Mouse (Mus musculus): Measurements from ENCODE around the gene Map1b.

GRCm38 (mm10) chr13:99496106-99496505 is 20.2 kb downstream of the Map1b start:
- no peak for TF ChIP-seq CTCF (IDR thresholded peaks at IDR 0.05; ENCODE audit: borderline replicate concordance, insufficient read depth, low read length)
- no peak for TF ChIP-seq POLR2A (IDR thresholded peaks at IDR 0.05; ENCODE audit: low read depth, low read length)

Measured in embryonic fibroblast, embryonic 13.5 days (primary cell).